Mouse (Mus musculus): ENCODE results near the gene Rfc5. TPM values are rescaled to one million over a fixed set of nuclear protein-coding genes. Genes with fewer than 3 reads are reported as not detected.
"Not testable (repeated sequence)": the region's sequence is repeated elsewhere in the genome, so short reads cannot be mapped to it uniquely, and the experiment has no call there.

Gene Rfc5
- polyA plus RNA-seq, 1 experiment from 2014 or later = 61.9 TPM

- ATAC-seq (ENCODE audit: low read depth) (no peak), DNase-seq (ENCODE audit: low spot score) (no peak)
- H3K4me1 ChIP-seq (ENCODE audit: control insufficient read depth, insufficient read depth, low read length) = no peaks in the 10 kb centered on the region
- H3K9me3 ChIP-seq (ENCODE audit: control insufficient read depth, low read length) = no peaks in the 10 kb centered on the region
- no peak overlapping the region for H3K27ac ChIP-seq (replicated peaks; ENCODE audit: low read depth, low read length)
- H3K36me3 ChIP-seq (ENCODE audit: control insufficient read depth, insufficient read depth, low read length) = peaks cover 4% of the 10 kb centered on the region; the same call in 1 of the 2 replicates
- H3K4me2 ChIP-seq (ENCODE audit: low read depth, low read length) = no peak overlapping the region
- no peak overlapping the region for H3K4me3 ChIP-seq (ENCODE audit: low read depth, low read length)
- WGBS = 84% methylated on average over 5 of the region's 5 CpGs
- no peak overlapping the region for H3K9ac ChIP-seq (ENCODE audit: low read depth, low read length)
- H3K27me3 ChIP-seq (replicated peaks; ENCODE audit: control insufficient read depth, insufficient read depth, low read length) = no peaks in the 10 kb centered on the region
Observed at GRCm38 (mm10) chr5:117347011-117347410, 41.8 kb downstream of the Rfc5 start.

- H3K27me3 ChIP-seq (replicated peaks; ENCODE audit: control insufficient read depth, insufficient read depth, low read length) = no peaks in the 10 kb centered on the region
- ATAC-seq (ENCODE audit: low read depth) = 0 out of 2 replicates have a peak, but pooled peaks have one; percentile 47
- H3K9me3 ChIP-seq (ENCODE audit: control insufficient read depth, low read length) = no peaks in the 10 kb centered on the region
- no peak overlapping the region for H3K4me2 ChIP-seq (ENCODE audit: low read depth, low read length)
- 37% methylated on average over 3 of the region's 3 CpGs for WGBS
- no peaks in the 10 kb centered on the region for H3K4me1 ChIP-seq (ENCODE audit: control insufficient read depth, insufficient read depth, low read length)
- H3K9ac ChIP-seq (ENCODE audit: low read depth, low read length) = no peak overlapping the region
- DNase-seq (ENCODE audit: low spot score) = peak; percentile 10
- H3K4me3 ChIP-seq (ENCODE audit: low read depth, low read length) = no peak overlapping the region
- no peak overlapping the region for H3K27ac ChIP-seq (replicated peaks; ENCODE audit: low read depth, low read length)
- peaks cover 4% of the 10 kb centered on the region; the same call in 1 of the 2 replicates for H3K36me3 ChIP-seq (ENCODE audit: control insufficient read depth, insufficient read depth, low read length)
Observed at GRCm38 (mm10) chr5:117346281-117346680, 42.6 kb downstream of the Rfc5 start.

- Histone ChIP-seq H3K27ac (replicated peaks; ENCODE audit: low read depth, low read length) (no peak overlapping the region), H3K27me3 (replicated peaks; ENCODE audit: control insufficient read depth, insufficient read depth, low read length) (no peaks in the 10 kb centered on the region), H3K4me1 (ENCODE audit: control insufficient read depth, insufficient read depth, low read length) (no peaks in the 10 kb centered on the region), H3K4me2 (ENCODE audit: low read depth, low read length) (no peak overlapping the region), H3K4me3 (ENCODE audit: low read depth, low read length) (no peak overlapping the region), H3K9ac (ENCODE audit: low read depth, low read length) (no peak overlapping the region), H3K36me3 (ENCODE audit: control insufficient read depth, insufficient read depth, low read length) (peaks cover 4% of the 10 kb centered on the region; the same call in 1 of the 2 replicates), H3K9me3 (ENCODE audit: control insufficient read depth, low read length) (no peaks in the 10 kb centered on the region)
- no peak for ATAC-seq (ENCODE audit: low read depth)
- no peak for DNase-seq (ENCODE audit: low spot score)
- WGBS = 74% methylated on average over 5 of the region's 5 CpGs
Observed at GRCm38 (mm10) chr5:117345432-117345976, 43.3 kb downstream of the Rfc5 start.

DNA sequence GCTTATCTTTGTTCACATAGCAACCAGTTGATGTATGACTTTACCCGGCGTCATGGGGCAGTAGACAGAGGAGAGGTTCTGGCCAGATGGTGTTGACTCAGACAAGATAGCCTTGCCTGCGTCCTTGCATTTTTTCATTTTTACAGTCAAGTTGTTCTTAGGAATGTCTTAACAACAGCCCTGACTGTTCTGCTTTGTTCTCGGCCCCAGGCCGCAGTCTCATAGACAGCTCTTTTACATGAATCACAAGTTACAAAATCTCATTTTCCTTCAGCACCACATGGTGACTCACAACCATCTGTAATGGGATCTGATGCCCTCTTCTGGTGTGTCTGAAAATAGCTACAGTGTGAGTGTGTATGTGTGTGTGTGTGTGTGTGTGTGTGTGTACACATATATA is 44.4 kb downstream of the Rfc5 start:
- not testable (repeated sequence) for H3K9ac ChIP-seq (ENCODE audit: low read depth, low read length); H3K4me2 ChIP-seq (ENCODE audit: low read depth, low read length); H3K27ac ChIP-seq (replicated peaks; ENCODE audit: low read depth, low read length); ATAC-seq (ENCODE audit: low read depth); H3K4me3 ChIP-seq (ENCODE audit: low read depth, low read length); H3K27me3 ChIP-seq (replicated peaks; ENCODE audit: control insufficient read depth, insufficient read depth, low read length); H3K9me3 ChIP-seq (ENCODE audit: control insufficient read depth, low read length); DNase-seq (ENCODE audit: low spot score); H3K4me1 ChIP-seq (ENCODE audit: control insufficient read depth, insufficient read depth, low read length); H3K36me3 ChIP-seq (ENCODE audit: control insufficient read depth, insufficient read depth, low read length)
- WGBS = 93% methylated on average over 5 of the region's 5 CpGs

DNA sequence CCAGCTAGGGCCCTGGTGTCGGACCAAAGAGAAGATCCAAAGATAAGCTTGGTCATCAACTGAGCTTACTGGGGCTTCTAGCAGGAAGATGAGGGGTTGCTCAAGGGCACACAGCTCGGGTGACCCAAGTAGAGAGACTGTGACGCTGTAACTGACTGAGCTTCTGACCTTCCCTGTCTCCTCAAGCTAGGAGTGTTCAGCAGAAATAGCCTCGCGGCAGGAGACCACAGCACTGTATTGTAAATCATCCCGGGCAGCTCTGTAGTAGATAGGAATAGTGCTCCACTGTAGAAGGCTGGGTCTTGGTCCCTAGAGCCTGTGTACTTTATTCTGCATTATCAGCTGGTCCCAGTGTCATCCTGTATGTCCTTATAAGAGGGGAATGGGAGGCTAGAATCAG is 47.0 kb downstream of the Rfc5 start:
- ATAC-seq (ENCODE audit: low read depth) (no peak), DNase-seq (ENCODE audit: low spot score) (no peak)
- no peaks in the 10 kb centered on the region for H3K27me3 ChIP-seq (replicated peaks; ENCODE audit: control insufficient read depth, insufficient read depth, low read length)
- no peaks in the 10 kb centered on the region for H3K9me3 ChIP-seq (ENCODE audit: control insufficient read depth, low read length)
- H3K4me2 ChIP-seq (ENCODE audit: low read depth, low read length) = no peak overlapping the region
- no peak overlapping the region for H3K9ac ChIP-seq (ENCODE audit: low read depth, low read length)
- H3K27ac ChIP-seq (replicated peaks; ENCODE audit: low read depth, low read length) = no peak overlapping the region
- H3K36me3 ChIP-seq (ENCODE audit: control insufficient read depth, insufficient read depth, low read length) = peaks cover 5% of the 10 kb centered on the region; the same call in 1 of the 2 replicates
- WGBS = 76% methylated on average over 6 of the region's 6 CpGs
- no peak overlapping the region for H3K4me3 ChIP-seq (ENCODE audit: low read depth, low read length)
- H3K4me1 ChIP-seq (ENCODE audit: control insufficient read depth, insufficient read depth, low read length) = no peaks in the 10 kb centered on the region

DNA sequence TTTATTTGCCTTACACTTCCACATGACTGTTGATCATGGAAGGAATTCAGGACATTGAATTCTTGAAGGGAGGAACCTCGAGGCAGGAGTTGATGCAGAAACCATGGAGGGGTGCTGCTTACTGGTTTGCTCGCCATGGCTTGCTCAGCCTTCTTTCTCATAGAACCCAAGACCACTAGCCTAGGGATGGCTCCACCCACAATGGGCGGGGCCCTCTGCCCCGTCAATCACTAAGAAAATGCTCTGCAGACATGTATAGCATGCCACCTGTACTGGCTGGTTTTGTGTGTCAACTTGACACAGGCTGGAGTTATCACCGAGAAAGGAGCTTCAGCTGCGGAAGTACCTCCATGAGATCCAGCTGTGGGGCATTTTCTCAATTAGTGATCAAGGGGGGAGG is 48.8 kb downstream of the Rfc5 start:
- ATAC-seq (ENCODE audit: low read depth) = no peak
- WGBS = 63% methylated on average over 6 of the region's 6 CpGs
- H3K27me3 ChIP-seq (replicated peaks; ENCODE audit: control insufficient read depth, insufficient read depth, low read length) = no peaks in the 10 kb centered on the region
- no peak overlapping the region for H3K4me2 ChIP-seq (ENCODE audit: low read depth, low read length)
- no peaks in the 10 kb centered on the region for H3K4me1 ChIP-seq (ENCODE audit: control insufficient read depth, insufficient read depth, low read length)
- H3K9me3 ChIP-seq (ENCODE audit: control insufficient read depth, low read length) = peaks cover under 1% of the 10 kb centered on the region; the same call in 1 of the 2 replicates
- H3K4me3 ChIP-seq (ENCODE audit: low read depth, low read length) = no peak overlapping the region
- DNase-seq (ENCODE audit: low spot score) = no peak
- H3K36me3 ChIP-seq (ENCODE audit: control insufficient read depth, insufficient read depth, low read length) = peaks cover 8% of the 10 kb centered on the region; the same call in 1 of the 2 replicates
- no peak overlapping the region for H3K9ac ChIP-seq (ENCODE audit: low read depth, low read length)
- H3K27ac ChIP-seq (replicated peaks; ENCODE audit: low read depth, low read length) = no peak overlapping the region

DNA sequence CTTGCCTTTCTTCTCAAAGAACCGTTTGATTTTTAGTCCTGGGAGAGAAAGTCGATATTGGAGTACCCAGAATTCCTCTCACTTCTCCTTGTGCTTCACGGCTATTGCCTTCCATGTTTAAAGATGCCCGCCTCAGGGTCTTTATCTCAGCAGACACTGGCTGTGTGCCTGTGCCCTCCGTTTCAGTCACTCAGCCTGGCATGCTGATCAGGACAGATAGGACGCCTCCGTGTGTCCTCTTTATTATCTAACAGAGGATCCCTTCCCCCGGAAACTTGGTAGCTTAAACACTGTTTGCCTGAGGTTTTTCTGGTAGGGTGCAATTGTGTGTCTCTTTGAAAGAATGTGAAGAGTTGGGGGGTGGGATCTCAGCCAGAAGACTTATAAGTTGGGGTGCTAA is 50.3 kb downstream of the Rfc5 start:
- Histone ChIP-seq H3K4me3 (ENCODE audit: low read depth, low read length) (no peak overlapping the region), H3K27me3 (replicated peaks; ENCODE audit: control insufficient read depth, insufficient read depth, low read length) (no peaks in the 10 kb centered on the region), H3K27ac (replicated peaks; ENCODE audit: low read depth, low read length) (no peak overlapping the region), H3K4me2 (ENCODE audit: low read depth, low read length) (no peak overlapping the region), H3K9me3 (ENCODE audit: control insufficient read depth, low read length) (peaks cover 3% of the 10 kb centered on the region; the same call in 1 of the 2 replicates), H3K9ac (ENCODE audit: low read depth, low read length) (no peak overlapping the region), H3K36me3 (ENCODE audit: control insufficient read depth, insufficient read depth, low read length) (peaks cover 4% of the 10 kb centered on the region; the same call in 1 of the 2 replicates), H3K4me1 (ENCODE audit: control insufficient read depth, insufficient read depth, low read length) (no peaks in the 10 kb centered on the region)
- DNase-seq (ENCODE audit: low spot score) = no peak
- no peak for ATAC-seq (ENCODE audit: low read depth)
- 87% methylated on average over 8 of the region's 8 CpGs for WGBS

- DNase-seq (ENCODE audit: low spot score) (no peak), ATAC-seq (ENCODE audit: low read depth) (no peak)
- Histone ChIP-seq H3K4me3 (ENCODE audit: low read depth, low read length) (no peak overlapping the region), H3K27ac (replicated peaks; ENCODE audit: low read depth, low read length) (no peak overlapping the region), H3K9ac (ENCODE audit: low read depth, low read length) (no peak overlapping the region), H3K27me3 (replicated peaks; ENCODE audit: control insufficient read depth, insufficient read depth, low read length) (no peaks in the 10 kb centered on the region), H3K9me3 (ENCODE audit: control insufficient read depth, low read length) (peaks cover 3% of the 10 kb centered on the region; the same call in 1 of the 2 replicates), H3K4me2 (ENCODE audit: low read depth, low read length) (no peak overlapping the region), H3K4me1 (ENCODE audit: control insufficient read depth, insufficient read depth, low read length) (no peaks in the 10 kb centered on the region), H3K36me3 (ENCODE audit: control insufficient read depth, insufficient read depth, low read length) (peaks cover 4% of the 10 kb centered on the region; the same call in 1 of the 2 replicates)
- 88% methylated on average over 10 of the region's 10 CpGs for WGBS
Observed at GRCm38 (mm10) chr5:117337999-117338398, 50.8 kb downstream of the Rfc5 start.

GRCm38 (mm10) chr5:117330457-117330856 is 58.4 kb downstream of the Rfc5 start:
- Histone ChIP-seq H3K4me3 (ENCODE audit: low read depth, low read length) (no peak overlapping the region), H3K9ac (ENCODE audit: low read depth, low read length) (no peak overlapping the region), H3K4me2 (ENCODE audit: low read depth, low read length) (no peak overlapping the region), H3K4me1 (ENCODE audit: control insufficient read depth, insufficient read depth, low read length) (no peaks in the 10 kb centered on the region), H3K36me3 (ENCODE audit: control insufficient read depth, insufficient read depth, low read length) (no peaks in the 10 kb centered on the region), H3K27ac (replicated peaks; ENCODE audit: low read depth, low read length) (no peak overlapping the region), H3K9me3 (ENCODE audit: control insufficient read depth, low read length) (peaks cover 3% of the 10 kb centered on the region; the same call in 1 of the 2 replicates), H3K27me3 (replicated peaks; ENCODE audit: control insufficient read depth, insufficient read depth, low read length) (no peaks in the 10 kb centered on the region)
- WGBS = 78% methylated on average over 7 of the region's 7 CpGs
- DNase-seq (ENCODE audit: low spot score) = peak; percentile 54
- ATAC-seq (ENCODE audit: low read depth) = peak; percentile 63

Data from embryonic facial prominence, embryonic 14.5 days (tissue).